Mouse (Mus musculus) layer of hippocampus, adult 11-12 months (tissue): ENCODE data around the gene Macrod1.

Experiments
- DNase-seq: peaks from one replicate; pipeline ENCODE4 v3.0.0; 2022; ENCODE audit warnings: low spot score

Macrod1 gene

GRCm38 (mm10) chr19:7171447-7171846 is 114.8 kb downstream of the Macrod1 start:
- DNase-seq: no peak

- peak; percentile 51 for DNase-seq
Measured at GRCm38 (mm10) chr19:7172051-7172866, 115.6 kb downstream of the Macrod1 start.

GRCm38 (mm10) chr19:7176041-7176696 is 119.6 kb downstream of the Macrod1 start:
- no peak for DNase-seq

- no peak for DNase-seq
Measured at GRCm38 (mm10) chr19:7177804-7178511, 121.3 kb downstream of the Macrod1 start.

- DNase-seq: no peak
Measured at GRCm38 (mm10) chr19:7178841-7179452, 122.3 kb downstream of the Macrod1 start.

GRCm38 (mm10) chr19:7180756-7181405 is 124.3 kb downstream of the Macrod1 start:
- no peak for DNase-seq

- DNase-seq: no peak
Measured at GRCm38 (mm10) chr19:7181496-7181895, 124.9 kb downstream of the Macrod1 start.

DNA sequence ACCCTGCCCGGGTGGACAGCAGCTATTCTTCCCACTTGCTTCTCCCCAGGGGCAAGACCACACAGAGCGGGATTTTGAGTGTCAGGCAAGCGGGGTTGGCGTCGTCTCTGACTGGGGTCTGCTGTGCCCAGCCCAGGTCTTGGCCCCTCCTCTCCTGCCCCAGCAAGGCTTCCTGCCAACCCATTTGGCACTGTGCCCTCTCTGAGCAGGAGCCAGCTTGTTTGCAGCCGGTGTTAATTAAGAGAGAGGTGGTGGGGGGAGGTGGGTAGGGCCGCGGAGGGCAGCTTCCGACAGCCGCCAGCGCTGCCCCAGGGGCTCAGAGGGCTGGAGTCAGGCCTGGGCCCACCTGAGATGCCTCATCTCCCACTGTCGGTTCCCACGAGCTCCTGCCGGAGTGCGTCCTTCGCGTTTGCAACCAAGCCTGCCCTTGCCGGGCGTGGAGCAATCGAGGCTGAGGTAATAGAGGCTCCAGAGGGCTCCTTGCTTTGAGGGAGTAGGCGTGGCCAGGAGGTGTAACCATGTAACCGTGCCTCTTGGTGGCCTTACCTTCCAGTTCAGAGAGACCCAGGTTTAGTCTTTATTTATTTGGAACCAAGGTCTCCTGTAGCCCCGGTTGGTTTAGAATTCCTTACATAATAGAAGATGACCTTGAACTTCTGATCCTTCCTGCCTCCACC is 125.8 kb downstream of the Macrod1 start:
- DNase-seq: peak; percentile 58

GRCm38 (mm10) chr19:7183419-7183818 is 126.8 kb downstream of the Macrod1 start:
- no peak for DNase-seq

DNA sequence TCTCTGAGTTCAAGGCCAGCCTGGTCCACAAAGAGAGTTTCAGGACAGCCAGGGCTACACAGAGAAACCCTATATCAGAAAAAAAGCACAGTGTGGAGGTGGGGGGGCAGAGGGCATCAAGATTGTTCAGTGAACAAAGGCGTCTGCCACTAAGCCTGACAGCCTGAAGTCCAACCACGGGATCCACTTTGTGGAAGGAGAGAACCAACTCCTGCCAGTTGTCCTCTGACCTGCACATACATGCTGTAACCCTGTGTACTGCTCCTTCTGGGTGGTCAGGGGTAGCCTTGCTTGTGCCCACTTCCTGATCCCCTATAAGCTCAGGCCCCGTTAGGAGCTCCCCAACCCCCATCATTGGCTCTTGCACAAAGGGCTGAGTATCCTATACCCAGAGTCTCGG is 128.4 kb downstream of the Macrod1 start:
- no peak for DNase-seq

GRCm38 (mm10) chr19:7185715-7186291 is 129.2 kb downstream of the Macrod1 start:
- no peak for DNase-seq

- no peak for DNase-seq
Measured at GRCm38 (mm10) chr19:7187157-7187556, 130.5 kb downstream of the Macrod1 start.

- DNase-seq: no peak
Measured at GRCm38 (mm10) chr19:7189026-7189425, 132.4 kb downstream of the Macrod1 start.

DNA sequence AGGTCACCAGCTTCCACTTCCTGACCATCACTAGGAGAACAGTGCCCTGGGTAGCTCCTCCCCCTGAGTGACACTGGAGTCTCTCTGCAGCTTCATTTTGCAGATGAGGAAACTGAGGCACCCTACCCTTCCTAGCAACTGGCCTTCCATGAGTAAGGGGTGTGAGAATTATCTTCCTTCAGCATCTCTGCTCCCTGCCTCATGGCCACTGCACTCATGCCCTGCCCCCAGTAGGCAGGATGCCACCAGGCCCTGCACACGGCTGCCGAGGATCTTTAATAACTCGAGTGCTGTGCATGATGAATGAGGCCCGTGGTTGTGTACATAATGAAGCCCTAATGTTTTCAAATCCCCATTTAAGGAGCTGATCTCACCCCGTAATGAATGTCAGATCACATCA is 134.4 kb downstream of the Macrod1 start:
- DNase-seq: no peak

DNA sequence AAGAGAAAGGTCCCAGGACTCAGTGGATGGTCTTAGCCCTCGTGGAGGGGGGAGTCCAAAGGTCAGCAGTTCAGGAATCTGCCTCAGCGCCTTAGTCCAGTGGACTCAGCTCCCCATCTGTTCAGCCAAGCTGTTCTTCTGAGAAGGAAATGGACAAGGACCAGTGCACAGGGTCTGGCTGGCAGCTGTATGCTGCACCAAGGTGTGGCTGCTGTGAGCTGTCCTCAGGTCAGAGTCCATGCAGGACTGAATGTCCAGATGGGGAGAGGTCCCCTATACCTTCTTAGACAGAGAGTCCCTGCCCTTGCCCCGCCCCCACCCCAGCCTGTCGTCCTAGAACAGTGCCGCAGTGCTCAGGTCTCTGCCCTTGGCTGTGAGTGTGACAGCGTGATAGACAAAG is 135.0 kb downstream of the Macrod1 start:
- no peak for DNase-seq

GRCm38 (mm10) chr19:7192561-7192967 is 136.0 kb downstream of the Macrod1 start:
- DNase-seq: no peak

DNA sequence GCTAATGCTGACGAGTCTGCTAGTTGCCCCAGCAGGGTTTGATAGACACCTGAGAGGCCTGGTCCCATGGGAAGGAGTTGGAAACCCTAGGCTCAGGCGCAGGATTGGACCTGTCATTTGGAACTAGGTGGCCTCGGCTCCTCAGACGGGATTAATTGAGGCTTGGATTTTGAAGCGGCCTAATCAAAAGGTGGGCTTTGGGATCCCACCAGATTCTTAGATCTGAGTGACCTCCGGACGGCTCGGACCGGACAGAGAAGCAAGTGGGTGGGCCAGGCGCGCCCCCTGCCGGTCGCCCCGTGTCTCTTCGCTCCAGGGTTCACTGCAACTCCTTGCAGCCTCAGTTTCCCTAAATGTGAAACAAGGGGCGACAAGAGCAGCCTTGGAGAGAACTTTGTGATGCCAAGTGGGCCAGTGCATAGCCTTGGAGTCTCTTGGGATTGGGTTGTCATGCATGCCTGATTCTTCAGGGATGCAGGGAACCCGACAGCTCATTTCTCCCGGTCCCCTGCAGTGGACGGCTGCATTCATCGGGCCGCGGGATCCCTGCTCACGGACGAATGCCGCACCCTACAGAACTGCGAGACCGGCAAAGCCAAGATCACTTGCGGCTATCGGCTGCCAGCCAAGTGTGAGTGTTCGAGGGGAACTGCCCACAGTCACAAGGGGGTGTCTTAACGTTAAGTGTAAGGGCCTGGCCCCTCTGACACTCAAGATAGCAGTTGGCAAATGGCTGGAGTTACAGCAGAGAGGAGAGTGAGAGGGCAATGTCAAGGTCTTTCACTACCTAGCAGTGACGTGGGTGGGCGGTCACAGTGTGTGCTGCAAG is 139.5 kb downstream of the Macrod1 start:
- peak; percentile 66 for DNase-seq

DNA sequence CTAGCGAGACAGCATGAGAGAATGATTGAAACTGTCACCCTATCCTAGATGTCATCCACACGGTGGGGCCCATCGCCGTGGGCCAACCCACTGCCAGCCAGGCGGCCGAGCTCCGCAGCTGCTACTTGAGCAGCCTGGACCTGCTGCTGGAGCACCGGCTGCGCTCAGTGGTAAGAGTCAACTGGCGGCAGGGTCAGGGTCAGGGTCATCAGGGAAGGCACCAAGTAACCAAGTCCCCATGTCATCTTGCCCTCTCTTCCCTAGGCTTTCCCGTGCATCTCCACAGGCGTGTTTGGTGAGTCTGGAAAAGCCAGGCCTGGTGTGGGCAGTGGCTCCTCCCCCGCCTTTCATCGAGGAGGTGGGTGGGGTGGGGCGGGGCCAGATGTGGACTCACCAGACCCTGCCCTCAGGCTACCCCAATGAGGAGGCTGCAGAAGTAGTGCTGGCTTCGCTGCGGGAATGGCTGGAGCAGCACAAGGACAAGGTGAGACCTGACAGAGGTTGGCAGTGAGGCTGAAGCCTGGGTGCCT is 140.2 kb downstream of the Macrod1 start:
- DNase-seq: no peak

GRCm38 (mm10) chr19:7197445-7197844 is 140.8 kb downstream of the Macrod1 start:
- no peak for DNase-seq

- no peak for DNase-seq
Measured at GRCm38 (mm10) chr19:7199089-7199488, 142.5 kb downstream of the Macrod1 start.
